Mouse (Mus musculus) small intestine, adult 2 months (tissue): Measurements from ENCODE around the gene Snd1.

Experiments
- CTCF ChIP-seq: fragments of 200-500 bp; IDR thresholded peaks from 2 replicates; pipeline ENCODE4 v1.5.1; 2012; ENCODE audit warnings: low read depth, mild to moderate bottlenecking, control low read depth, inconsistent platforms, low read length, moderate library complexity, mixed read lengths; ENCODE audit not compliant: insufficient replicate concordance, insufficient read length; ENCODE audit errors: extremely low read depth
- POLR2A ChIP-seq: fragments of 200-500 bp; IDR thresholded peaks from 2 replicates; pipeline ENCODE4 v1.6.1; 2012; ENCODE audit warnings: low read depth, mild to moderate bottlenecking, control low read depth, inconsistent platforms, low read length, moderate library complexity

DNA sequence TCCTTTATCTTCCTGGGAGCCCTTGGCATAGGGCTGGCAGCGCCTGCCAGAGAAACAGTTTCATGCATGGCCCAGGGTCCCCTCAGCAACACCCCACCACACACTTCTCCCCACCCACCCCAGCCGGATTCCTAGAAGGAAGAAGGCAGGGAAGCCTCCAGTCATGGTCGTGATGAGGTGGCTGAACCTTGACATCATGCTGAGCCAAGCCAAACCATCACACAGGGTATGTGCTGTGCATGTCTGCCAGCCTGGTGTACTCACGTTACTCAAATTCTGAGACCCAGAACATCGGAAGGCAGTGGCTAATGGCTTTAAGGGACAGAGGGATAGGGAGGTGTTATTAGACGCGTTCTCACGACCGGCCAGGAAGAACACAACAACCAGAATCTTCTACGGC lies 448.9 kb downstream of the Snd1 start:
- TF ChIP-seq POLR2A (no peak), CTCF (no peak)
